Mouse (Mus musculus) kidney, embryonic 16.5 days (tissue): ENCODE results near the gene Gm4303. TPM values are rescaled to one million over a fixed set of nuclear protein-coding genes. Genes with fewer than 3 reads are reported as not detected.

Source experiments
- polyA plus RNA-seq: library from polyadenylated mRNA; unstranded; fragments of >200 nt; fragmentation: Nextera tagmentation; extraction: Ambion mirVana; gene quantifications from 2 replicates; pipeline ENCODE4 v1.2.1, GENCODE M21; 2015

The Gm4303 gene
- polyA plus RNA-seq, 1 experiment from 2014 or later, result not detected

Other genes starting within 250 kb of the Gm4303 start
- gene Gm4301, start 10.3 kb upstream of the Gm4303 start, polyA plus RNA-seq, result not detected in 2 replicates
- not detected in 2 replicates for gene Gm4302, start 5.1 kb upstream of the Gm4303 start, polyA plus RNA-seq
- not detected in 2 replicates for gene Gm4305, start 5.1 kb downstream of the Gm4303 start, polyA plus RNA-seq
- gene Gm4307, start 15.4 kb downstream of the Gm4303 start, polyA plus RNA-seq, result not detected in 2 replicates
- gene Gm4312, start 36.6 kb downstream of the Gm4303 start, polyA plus RNA-seq, result not detected in 2 replicates
- 23.8 and 25.8 TPM in 2 replicates for gene Tmtc3, start 141.4 kb downstream of the Gm4303 start, polyA plus RNA-seq
- gene Cep290, start 141.6 kb downstream of the Gm4303 start, polyA plus RNA-seq, result 4.4 and 6.1 TPM in 2 replicates
- 8.9 and 10.5 TPM in 2 replicates for gene 4930430F08Rik, start 244.5 kb downstream of the Gm4303 start, polyA plus RNA-seq
- gene 1700017N19Rik, start 244.5 kb downstream of the Gm4303 start, polyA plus RNA-seq, result not detected in 2 replicates